Mouse (Mus musculus) kidney, adult 18-20 months (tissue): Measurements from ENCODE around the gene Rab4a.

Source experiments
- DNase-seq: peaks from one replicate; pipeline ENCODE4 v3.0.0; 2021

Rab4a gene

DNA sequence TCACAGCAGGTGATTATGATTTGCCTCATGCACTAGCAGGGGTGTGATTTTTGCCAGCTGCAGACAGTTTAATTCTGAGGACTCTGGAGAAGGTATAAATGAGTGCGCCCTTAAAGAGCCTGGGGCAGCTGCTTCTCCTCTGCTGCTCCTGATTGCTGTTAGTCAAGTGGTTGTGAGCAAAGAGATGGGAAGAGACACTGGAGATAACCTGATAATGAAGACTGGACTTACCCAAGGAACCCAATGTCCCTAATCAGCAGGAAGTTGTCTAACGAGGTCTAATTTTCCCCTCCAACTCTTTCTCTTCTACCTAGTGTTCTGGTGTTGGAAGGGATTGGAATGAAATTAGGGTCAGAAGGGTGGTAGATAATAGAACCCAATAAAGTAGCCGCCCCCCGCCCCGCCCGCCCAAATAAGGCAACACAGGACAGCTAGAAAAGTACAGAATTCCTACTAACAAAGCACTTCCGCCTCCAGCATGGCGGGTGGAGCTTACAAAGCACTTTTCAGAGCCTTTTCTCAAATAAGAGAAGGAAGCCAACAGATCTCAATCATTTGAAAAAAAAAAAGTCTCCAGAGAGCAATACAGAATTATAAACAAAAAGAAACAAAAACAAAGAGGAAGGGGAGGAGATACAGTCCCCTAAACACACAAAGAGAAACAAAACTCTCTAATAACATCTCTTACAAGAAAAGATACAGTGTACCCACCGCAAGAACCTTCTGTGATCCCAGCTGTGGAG lies 49.1 kb downstream of the Rab4a start:
- no peak for DNase-seq

DNA sequence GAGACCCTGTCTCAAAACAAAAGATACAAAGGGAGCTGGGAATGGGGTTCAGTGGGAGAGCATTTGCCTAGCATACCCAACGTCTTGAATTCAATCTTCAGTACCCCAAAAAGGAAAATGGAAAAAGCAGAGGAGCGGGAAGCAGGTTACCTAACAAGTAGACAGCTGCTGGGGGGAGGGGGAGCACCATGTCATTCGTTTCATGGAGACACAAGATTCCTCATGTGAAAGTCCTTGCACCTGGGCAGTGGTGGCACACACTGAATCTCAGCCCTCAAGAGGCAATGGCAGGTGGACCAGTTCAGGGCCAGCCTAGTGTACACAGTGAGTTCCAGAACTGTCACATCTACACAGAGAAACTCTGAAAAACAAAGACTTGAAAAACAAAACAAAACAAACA lies 51.6 kb downstream of the Rab4a start:
- DNase-seq, result no peak

DNA sequence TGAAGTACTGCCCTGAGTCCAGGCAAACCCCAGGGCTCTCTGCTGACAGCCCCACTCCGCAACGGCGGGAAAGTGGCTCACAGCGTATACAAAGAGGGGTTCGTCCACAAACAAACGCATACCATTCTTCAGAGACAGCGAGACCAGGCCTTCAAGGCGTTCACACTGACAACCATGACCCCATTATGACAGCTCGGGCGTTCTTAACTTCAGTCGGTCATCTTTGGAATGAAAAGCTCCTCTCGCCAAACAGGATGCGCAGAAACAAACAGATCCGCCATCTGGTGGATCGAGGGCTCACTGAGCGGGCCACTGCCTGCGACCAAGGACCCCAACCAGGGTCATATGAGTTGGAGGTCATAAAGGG lies 52.8 kb downstream of the Rab4a start:
- DNase-seq, result no peak

DNA sequence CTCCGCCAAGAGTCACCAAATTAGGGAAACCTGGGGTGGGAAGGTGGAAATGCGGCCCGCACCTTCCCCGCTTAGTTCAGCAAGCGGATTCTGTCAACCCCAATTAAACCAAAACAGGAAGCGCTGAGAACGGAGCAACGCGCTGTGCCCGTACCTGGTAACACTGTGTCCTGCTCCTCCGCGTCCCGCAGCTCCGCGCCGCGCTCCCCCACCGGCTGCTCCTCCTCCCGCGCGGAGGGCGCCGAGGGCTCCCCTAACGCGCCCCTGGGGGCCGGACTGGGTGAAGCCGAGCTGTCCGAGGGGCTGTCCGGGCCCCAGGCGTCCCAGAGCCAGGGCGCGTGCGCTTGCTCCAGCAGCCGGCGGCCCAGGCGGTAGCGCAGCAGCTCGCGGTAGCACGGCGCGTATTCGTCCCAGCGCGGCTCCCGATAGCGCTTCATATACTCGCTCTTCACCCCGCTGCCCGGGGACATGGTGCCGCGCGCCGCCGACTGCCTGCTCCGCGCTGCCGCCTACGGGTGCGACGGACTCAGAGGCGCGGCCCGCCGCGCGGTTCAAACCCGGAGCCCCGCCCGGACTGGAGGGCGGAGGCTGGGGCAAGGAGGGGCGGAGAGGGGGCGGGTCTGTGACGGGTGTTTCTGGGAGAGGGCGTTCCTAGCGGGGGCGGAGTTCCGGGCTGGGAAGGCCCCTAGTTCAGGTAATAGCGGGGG lies 53.3 kb downstream of the Rab4a start:
- DNase-seq, result peak; percentile 91

DNA sequence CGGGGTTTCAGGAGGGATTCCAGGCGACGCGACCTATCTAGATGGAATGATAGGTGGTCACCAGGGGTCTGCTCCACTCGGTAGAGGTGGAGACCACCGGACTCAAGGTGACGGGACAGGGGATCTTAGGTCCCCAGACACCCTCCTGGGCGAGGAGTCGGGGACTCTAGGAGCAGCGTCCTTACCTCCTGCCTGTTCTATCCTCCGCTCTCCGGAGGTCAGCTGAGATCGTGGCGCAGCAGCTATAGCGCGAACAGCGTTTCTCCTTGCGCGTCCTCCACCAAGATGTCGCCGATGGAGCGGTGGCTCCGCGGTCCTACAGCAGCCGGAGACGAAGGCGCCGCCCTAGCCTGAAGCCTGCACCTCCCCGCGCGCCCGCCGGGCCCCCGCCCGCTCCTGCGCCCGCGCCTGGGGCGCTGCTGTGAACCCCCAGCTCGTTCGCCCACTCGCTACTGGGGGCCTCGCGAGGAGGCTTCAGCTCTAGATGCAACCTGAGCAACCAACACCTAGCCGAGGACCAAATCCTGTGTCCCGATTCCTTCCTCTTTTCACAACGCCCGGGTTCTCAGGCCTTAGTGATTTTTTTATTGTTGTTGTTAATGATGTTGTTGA lies 54.0 kb downstream of the Rab4a start, which contains the start of gene Ccsap:
Gene Ccsap (minus strand): TSS at position 562 of the 612 bp plus-strand sequence.
- DNase-seq, result no peak

DNA sequence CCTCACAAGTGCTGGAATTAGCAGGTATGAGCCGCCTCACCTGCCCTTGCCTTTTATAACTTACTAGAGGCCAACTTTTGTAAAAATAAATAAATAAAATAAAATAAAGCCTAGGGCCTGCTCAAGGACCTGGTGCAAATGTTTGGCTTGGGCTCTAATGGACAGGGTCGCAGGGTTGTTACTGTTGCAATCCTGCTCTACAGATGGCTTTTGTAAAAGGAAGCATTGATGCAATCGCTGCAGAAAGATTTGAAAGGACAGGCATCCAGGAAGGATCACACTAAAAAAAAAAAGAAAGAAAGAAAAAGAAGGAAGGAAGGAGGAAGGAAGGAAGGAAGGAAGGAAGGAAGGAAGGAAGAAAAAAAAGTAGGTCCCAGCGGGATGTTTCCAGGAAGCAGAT lies 54.6 kb downstream of the Rab4a start:
- no peak for DNase-seq

DNA sequence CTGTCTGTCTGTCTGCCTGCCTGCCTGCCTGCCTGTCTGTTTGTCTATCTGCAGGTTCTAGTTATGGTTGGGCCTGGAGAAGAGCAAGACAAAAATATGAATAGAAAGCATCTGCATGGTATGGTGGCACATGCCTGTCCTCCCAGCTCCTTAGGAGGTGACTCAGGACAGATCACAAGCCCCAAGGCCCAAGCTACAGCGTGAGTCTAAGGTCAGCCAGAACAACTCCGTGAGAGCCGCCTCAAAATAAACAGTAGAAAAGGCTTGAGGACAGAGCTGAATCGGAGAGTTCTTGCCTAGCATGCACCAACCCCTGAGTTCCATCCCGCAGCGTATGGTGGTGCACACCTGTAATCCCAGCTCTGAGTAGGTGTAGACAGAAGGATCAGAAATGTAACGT lies 60.0 kb downstream of the Rab4a start:
- DNase-seq, result no peak

DNA sequence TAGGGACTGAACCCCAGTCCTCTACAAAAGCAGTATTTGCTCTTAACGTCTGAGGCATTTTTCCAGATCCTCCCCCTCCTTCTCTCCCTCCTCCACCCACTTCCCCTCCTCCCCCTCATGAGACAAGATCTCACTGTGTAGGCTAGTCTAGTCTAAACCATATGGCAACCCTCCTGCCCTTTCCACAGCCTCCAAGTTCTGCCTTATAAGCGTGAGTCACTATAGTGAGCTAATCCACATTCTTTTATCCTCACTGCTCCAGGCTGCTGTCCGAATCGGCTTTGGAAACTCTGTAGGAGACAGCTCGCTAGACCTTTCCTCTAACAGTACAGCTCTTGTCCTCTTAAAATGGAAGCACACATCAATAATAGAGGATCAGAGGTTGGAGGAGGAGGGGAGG lies 61.2 kb downstream of the Rab4a start:
- DNase-seq, result no peak

DNA sequence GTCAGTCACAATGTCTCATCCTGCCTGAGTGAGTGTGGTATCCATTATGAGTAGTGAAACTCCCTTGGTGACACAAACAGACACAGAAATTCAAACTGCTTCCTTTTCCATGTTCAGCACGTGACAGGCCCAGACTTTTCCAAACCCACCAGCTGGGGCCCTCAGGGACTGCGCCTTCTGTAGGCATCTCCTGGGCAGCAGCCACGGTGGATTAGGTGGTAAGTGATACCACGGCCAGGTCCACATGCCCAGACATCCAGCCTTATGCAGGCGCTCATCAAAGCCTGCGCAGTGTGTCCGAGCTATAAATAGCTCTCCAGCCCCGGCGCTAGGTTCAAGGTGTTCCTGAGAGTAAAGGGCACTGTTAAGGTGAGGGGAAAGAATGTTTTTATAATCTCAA lies 66.3 kb downstream of the Rab4a start:
- no peak for DNase-seq

DNA sequence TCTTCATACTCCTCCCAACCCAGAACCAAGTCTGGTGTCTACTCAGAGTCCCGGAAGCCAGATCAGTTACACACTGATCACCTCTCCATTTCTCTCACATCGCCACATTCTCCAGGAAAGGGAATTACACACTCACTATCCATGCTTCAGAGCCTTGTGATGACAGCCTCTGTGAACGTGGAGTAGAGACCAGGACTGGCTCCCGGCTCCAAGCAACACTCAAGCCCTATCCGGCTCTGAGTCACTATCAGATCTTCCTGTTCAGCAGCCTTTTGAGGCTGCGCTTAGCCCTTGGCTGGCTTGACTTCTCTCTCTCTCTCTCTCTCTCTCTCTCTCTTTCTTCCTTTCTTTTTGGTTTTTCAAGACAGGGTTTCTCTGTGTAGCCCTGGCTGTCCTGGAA lies 67.6 kb downstream of the Rab4a start:
- no peak for DNase-seq

DNA sequence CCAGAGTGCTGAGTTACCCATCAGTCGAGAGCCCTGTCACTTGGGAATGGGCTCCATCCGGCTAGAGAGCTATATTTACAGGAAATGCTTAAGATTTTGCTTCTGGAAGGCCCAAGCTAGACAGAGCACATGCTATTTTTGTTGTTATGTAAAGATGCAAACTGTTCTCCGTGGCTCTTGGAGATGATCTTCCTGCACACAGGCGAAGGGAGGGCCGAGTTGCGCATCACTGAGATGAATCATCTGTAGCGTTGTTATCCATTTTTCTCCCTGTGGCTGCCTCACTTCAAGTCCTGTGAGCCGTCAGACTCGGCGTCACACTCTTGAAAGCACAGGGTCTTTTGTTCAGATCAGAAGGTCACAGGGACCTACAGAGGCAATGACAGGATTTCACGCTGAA lies 68.5 kb downstream of the Rab4a start:
- no peak for DNase-seq

DNA sequence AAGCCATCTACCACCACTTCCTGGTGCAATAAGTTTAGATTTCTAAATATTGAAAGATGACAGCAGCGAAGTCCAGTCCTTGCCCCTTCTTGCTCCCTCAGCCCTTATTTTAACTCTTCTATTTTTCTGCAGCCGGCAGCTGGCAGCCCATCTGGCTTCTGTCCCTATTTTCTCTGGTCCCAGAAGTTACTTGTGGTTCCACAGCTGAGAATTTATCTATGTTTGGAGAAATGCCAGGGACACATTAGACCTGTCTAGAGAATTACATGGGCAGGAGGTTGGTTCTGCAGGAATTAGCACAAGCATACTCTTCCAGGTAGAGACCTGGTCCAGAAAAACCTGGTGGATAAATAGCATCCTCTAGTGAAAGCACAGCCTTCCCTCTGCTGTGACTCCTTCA lies 72.1 kb downstream of the Rab4a start:
- no peak for DNase-seq

DNA sequence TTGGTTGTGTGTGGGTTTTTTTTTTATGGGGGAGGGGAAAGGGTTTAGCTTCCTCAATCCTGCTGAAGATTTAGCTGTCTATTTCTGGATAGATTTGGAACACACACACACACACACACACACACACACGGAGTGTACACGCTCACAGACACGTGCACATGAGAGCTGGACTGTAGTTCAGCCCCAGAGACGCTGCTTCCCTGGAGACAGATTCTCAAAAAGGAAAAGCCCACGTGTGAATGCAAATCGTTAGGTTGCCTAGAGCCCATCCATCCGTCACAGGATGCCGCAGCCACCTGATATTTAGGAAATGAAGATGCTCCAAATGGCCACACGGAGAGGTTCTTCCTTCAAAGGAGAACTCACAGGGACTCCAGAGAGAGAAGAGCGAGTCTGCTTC lies 74.5 kb downstream of the Rab4a start:
- no peak for DNase-seq

DNA sequence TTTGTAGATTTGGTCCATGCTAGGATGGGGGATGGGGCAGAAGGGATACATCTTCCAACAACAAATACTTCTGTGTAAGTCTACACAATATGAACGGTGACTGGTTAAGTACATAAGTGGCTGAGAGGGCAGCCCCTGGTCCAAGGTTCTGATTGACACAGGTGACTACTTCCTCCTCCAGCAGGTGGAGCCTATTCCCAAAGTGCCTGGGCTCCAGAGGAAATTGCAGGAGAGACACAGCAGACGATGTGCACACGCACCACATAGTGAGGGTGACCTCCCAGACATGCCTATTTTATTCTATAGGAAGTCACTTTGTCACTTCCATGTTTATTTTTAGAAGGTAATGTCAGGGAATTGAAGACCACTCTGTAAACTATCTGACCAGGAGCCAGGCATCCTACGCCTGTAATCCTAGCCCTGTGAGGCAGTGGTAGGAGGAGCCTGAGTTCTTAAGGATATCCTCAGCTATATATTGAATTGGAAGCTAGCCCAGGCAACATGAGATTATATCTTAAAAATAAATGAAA lies 75.1 kb downstream of the Rab4a start:
- no peak for DNase-seq

DNA sequence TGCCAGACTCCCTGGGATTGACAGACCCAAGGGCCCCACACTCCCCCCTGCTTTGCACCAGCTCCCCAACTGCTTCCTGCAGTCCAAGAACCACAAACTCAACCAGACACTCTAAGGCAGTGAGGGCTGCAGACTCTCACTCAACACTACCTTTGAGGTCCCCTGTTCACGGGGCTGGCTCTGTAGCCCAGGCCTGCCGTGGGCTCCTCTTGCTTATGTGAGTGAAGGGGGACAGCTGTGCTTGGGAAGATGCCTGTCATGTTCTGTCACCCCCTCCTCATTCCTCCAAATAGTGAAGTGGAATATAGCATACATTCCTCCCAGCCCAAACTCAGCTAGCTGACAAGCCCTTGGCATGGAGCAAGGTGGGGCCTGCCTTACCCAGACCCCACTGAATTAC lies 76.6 kb downstream of the Rab4a start:
- DNase-seq, result no peak

DNA sequence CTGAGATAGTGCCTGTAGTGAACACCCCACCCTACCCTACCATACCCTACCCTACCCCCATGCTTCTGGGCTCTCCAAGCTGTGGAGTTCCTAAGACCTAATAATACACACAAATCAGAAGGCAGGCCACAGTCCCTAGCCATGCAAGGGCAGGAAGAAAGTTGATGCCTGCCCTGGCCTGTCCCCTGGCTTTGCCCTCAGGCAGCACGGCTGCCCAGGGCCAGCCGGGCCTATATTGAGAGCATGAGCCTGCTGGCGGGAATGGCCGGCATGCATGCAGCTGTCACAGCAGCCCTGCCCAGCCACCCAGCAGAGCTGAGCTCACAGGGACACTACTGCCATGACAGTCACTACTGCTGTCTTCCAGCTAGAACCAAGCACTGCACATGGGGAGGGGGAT lies 77.3 kb downstream of the Rab4a start:
- DNase-seq, result no peak
